Mouse (Mus musculus) CH12.LX (cell line): ENCODE results near the gene Scp2. TPM values are rescaled to one million over a fixed set of nuclear protein-coding genes. Genes with fewer than 3 reads are reported as not detected.

ENCODE experiments used
- DNase-seq: peaks from one replicate; pipeline ENCODE4 v3.0.0-alpha.2; 2013; ENCODE audit errors: extremely low read depth
- H3K27ac ChIP-seq: 2 replicates; pipeline ENCODE4 v1.5.1; 2012; ENCODE audit warnings: low read depth, mild to moderate bottlenecking, control low read depth, moderate library complexity; ENCODE audit not compliant: insufficient read depth
- H3K27me3 ChIP-seq: replicated peaks from 2 replicates; pipeline ENCODE3; 2012; ENCODE audit warnings: inconsistent platforms
- H3K36me3 ChIP-seq, 2 experiments: replicated peaks in 1 of 2; 2 replicates each; pipeline versions ENCODE3 to v1.6.1; 2012; ENCODE audit warnings: inconsistent platforms in 1 of 2, low read length in 1 of 2, mild to moderate bottlenecking in 1 of 2, mixed read lengths in 1 of 2, moderate library complexity in 1 of 2; ENCODE audit not compliant: control insufficient read depth in 1 of 2, insufficient read depth in 1 of 2
- H3K4me1 ChIP-seq, 2 experiments: 2 replicates each; pipeline ENCODE4 v1.6.1; 2012; ENCODE audit warnings: inconsistent platforms in 1 of 2, moderate library complexity in 1 of 2; ENCODE audit not compliant: insufficient read depth in 2 of 2, control insufficient read depth in 1 of 2
- H3K4me2 ChIP-seq: 2 replicates; pipeline ENCODE4 v1.6.1; 2012; ENCODE audit warnings: low read depth, mild to moderate bottlenecking, control low read depth; ENCODE audit not compliant: poor library complexity, insufficient read depth, severe bottlenecking
- H3K4me3 ChIP-seq, 3 experiments: fragments of 150-350 bp in 1 of 3; sonication (generic) in 1 of 3; replicated peaks in 1 of 3; 2 replicates each; pipeline versions ENCODE3 to v1.5.1; 2011 to 2012; ENCODE audit warnings: low read depth in 2 of 3, low read length in 2 of 3, mild to moderate bottlenecking in 2 of 3, moderate library complexity in 2 of 3, control low read depth in 1 of 3, improper control_type of control experiment in 1 of 3, inconsistent platforms in 1 of 3, mixed read lengths in 1 of 3; ENCODE audit not compliant: poor library complexity in 1 of 3
- H3K79me2 ChIP-seq: replicated peaks from 2 replicates; pipeline ENCODE4 v1.6.1; 2012; ENCODE audit warnings: mild to moderate bottlenecking, moderate library complexity; ENCODE audit not compliant: control insufficient read depth, poor library complexity, insufficient read depth, severe bottlenecking; ENCODE audit errors: extremely low read depth
- H3K9ac ChIP-seq: 2 replicates; pipeline ENCODE4 v1.6.1; 2012; ENCODE audit warnings: low read depth, mild to moderate bottlenecking, control low read depth, moderate library complexity; ENCODE audit not compliant: insufficient read depth
- H3K9me3 ChIP-seq: replicated peaks from 2 replicates; pipeline ENCODE3; 2012; ENCODE audit warnings: low read length, inconsistent platforms, mixed read lengths
- BHLHE40 ChIP-seq: IDR thresholded peaks from 2 replicates; pipeline ENCODE4 v1.6.1; 2011; ENCODE audit warnings: mild to moderate bottlenecking, low read depth, low read length, improper control_type of control experiment
- CHD1 ChIP-seq: IDR thresholded peaks from 2 replicates; pipeline ENCODE4 v1.6.1; 2012; ENCODE audit warnings: low read depth, low read length, improper control_type of control experiment, inconsistent platforms
- CHD2 ChIP-seq: IDR thresholded peaks from 2 replicates; pipeline ENCODE4 v1.6.1; 2011; ENCODE audit warnings: low read length, improper control_type of control experiment
- CTCF ChIP-seq, 2 experiments: IDR thresholded peaks in 1 of 2; conservative IDR thresholded peaks in 1 of 2; 2 replicates each; pipeline ENCODE4 v1.5.1; 2011 to 2012; ENCODE audit warnings: low read depth in 2 of 2, low read length in 2 of 2, improper control_type of control experiment in 1 of 2, inconsistent platforms in 1 of 2, mild to moderate bottlenecking in 1 of 2, moderate library complexity in 1 of 2
- ETS1 ChIP-seq: conservative IDR thresholded peaks from 2 replicates; pipeline ENCODE4 v1.6.1; 2012; ENCODE audit warnings: low read depth, mild to moderate bottlenecking, inconsistent platforms, low read length, improper control_type of control experiment, moderate library complexity
- GABPA ChIP-seq: IDR thresholded peaks from 2 replicates; pipeline ENCODE4 v1.6.1; 2012; ENCODE audit warnings: low read depth, low read length, improper control_type of control experiment, inconsistent platforms; ENCODE audit not compliant: insufficient replicate concordance
- HCFC1 ChIP-seq: IDR thresholded peaks from 2 replicates; pipeline ENCODE4 v1.6.1; 2012; ENCODE audit warnings: low read depth, mild to moderate bottlenecking, inconsistent platforms, low read length, improper control_type of control experiment
- IRF4 ChIP-seq: IDR thresholded peaks from 2 replicates; pipeline ENCODE4 v1.6.1; 2014; ENCODE audit warnings: low read depth, mild to moderate bottlenecking, inconsistent platforms, low read length, improper control_type of control experiment
- JUND ChIP-seq: conservative IDR thresholded peaks from 2 replicates; pipeline ENCODE4 v1.6.1; 2011; ENCODE audit warnings: low read depth, low read length, improper control_type of control experiment
- MAFK ChIP-seq: IDR thresholded peaks from 2 replicates; pipeline ENCODE4 v1.6.1; 2011; ENCODE audit warnings: low read length, improper control_type of control experiment; ENCODE audit not compliant: insufficient replicate concordance
- MAX ChIP-seq: IDR thresholded peaks from 2 replicates; pipeline ENCODE4 v1.6.1; 2011; ENCODE audit warnings: low read length, improper control_type of control experiment
- MYC ChIP-seq: IDR thresholded peaks from 2 replicates; pipeline ENCODE4 v1.6.1; 2011; ENCODE audit warnings: low read depth, mild to moderate bottlenecking, improper control_type of control experiment, low read length
- NELFE ChIP-seq: IDR thresholded peaks from 2 replicates; pipeline ENCODE4 v1.6.1; 2011; ENCODE audit warnings: low read depth, low read length, improper control_type of control experiment
- POLR2A ChIP-seq: IDR thresholded peaks from 2 replicates; pipeline ENCODE4 v1.6.1; 2011; ENCODE audit warnings: low read depth, mild to moderate bottlenecking, improper control_type of control experiment, low read length
- RAD21 ChIP-seq: IDR thresholded peaks from 2 replicates; pipeline ENCODE4 v1.6.1; 2011; ENCODE audit warnings: low read depth, mild to moderate bottlenecking, low read length, improper control_type of control experiment, moderate library complexity
- RCOR1 ChIP-seq: conservative IDR thresholded peaks from 2 replicates; pipeline ENCODE4 v1.6.1; 2012; ENCODE audit warnings: low read depth, mild to moderate bottlenecking, inconsistent platforms, low read length, improper control_type of control experiment
- SIN3A ChIP-seq: IDR thresholded peaks from 2 replicates; pipeline ENCODE4 v1.6.1; 2012; ENCODE audit warnings: low read length, improper control_type of control experiment, inconsistent platforms
- SMC3 ChIP-seq: IDR thresholded peaks from 2 replicates; pipeline ENCODE4 v1.6.1; 2011; ENCODE audit warnings: low read depth, low read length, improper control_type of control experiment
- TCF12 ChIP-seq: IDR thresholded peaks from 2 replicates; pipeline ENCODE4 v1.6.1; 2014; ENCODE audit warnings: low read depth, mild to moderate bottlenecking, inconsistent platforms, low read length, improper control_type of control experiment
- UBTF ChIP-seq: IDR thresholded peaks from 2 replicates; pipeline ENCODE4 v1.6.1; 2012; ENCODE audit warnings: low read depth, mild to moderate bottlenecking, inconsistent platforms, low read length, improper control_type of control experiment, moderate library complexity
- USF1 ChIP-seq: IDR thresholded peaks from 2 replicates; pipeline ENCODE4 v1.6.1; 2014; ENCODE audit warnings: low read depth, mild to moderate bottlenecking, inconsistent platforms, low read length, improper control_type of control experiment
- USF2 ChIP-seq: conservative IDR thresholded peaks from 2 replicates; pipeline ENCODE4 v1.6.1; 2011; ENCODE audit warnings: low read depth, low read length, improper control_type of control experiment
- ZKSCAN1 ChIP-seq: IDR thresholded peaks from 2 replicates; pipeline ENCODE4 v1.6.1; 2012; ENCODE audit warnings: low read depth, inconsistent platforms, low read length, improper control_type of control experiment, borderline replicate concordance
- ZMIZ1 ChIP-seq: IDR thresholded peaks from 2 replicates; pipeline ENCODE4 v1.6.1; 2012; ENCODE audit warnings: low read depth, mild to moderate bottlenecking, inconsistent platforms, low read length, improper control_type of control experiment
- ZNF384 ChIP-seq: IDR thresholded peaks from 2 replicates; pipeline ENCODE4 v1.6.1; 2012; ENCODE audit warnings: low read depth, low read length, improper control_type of control experiment, inconsistent platforms
- dilution Hi-C: fragments of 300-500 bp; cut with MboI; formaldehyde crosslinking; loops from 2 replicates; pipeline ENCODE4 v1.14.3; 2020; ENCODE audit warnings: low sequenced_read_pairs; ENCODE audit not compliant: extremely low pct_unique_long_range_greater_than_20kb, extremely low pct_ligation_motif_present
- in situ Hi-C: fragments of 300-500 bp; cut with MboI; formaldehyde crosslinking; loops from 3 replicates; pipeline ENCODE4 v1.14.3; 2019; ENCODE audit warnings: low sequenced_read_pairs, low pct_ligation_motif_present, low pct_unique_long_range_greater_than_20kb, mixed read lengths
- polyA plus RNA-seq: library from polyadenylated mRNA; unstranded; fragments of >175 nt; gene quantifications from 2 replicates; pipeline ENCODE4 v1.2.1, GENCODE M21; 2012; ENCODE audit warnings: low read depth; ENCODE audit not compliant: insufficient read length
- total RNA-seq, 2 experiments: library from RNA; depleted of rRNA; stranded (reverse); fragments of 300-350 nt in 1 of 2; fragments of >200 nt in 1 of 2; gene quantifications; 2 replicates each; pipeline ENCODE4 v1.2.3; 2012 to 2014

Scp2 gene
- total and polyA plus RNA-seq, 3 experiments: 65.0 to 127 (median 97.8) TPM

DNA sequence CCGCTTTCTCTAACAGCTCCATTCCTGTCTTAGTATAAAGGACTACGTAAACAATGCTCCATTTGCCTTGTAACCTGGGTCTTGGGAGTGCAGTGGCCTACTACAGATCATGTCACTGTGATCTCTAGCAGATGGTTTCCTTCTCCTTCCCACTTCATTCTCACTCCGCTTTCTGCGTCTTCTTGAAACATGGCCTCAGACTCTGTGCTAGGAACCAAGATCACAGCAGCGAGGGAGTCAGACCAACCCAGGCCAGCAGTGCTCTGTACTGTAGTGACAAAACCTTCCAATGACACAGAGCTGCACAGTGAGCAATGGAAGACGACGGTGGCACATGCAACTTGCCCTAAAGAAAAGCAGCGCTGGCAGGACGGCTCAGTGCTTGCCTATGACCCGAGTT, 88.9 kb downstream of the Scp2 start:
- no peak overlapping the region for H3K4me2 ChIP-seq
- dilution Hi-C loops: no loop called here

DNA sequence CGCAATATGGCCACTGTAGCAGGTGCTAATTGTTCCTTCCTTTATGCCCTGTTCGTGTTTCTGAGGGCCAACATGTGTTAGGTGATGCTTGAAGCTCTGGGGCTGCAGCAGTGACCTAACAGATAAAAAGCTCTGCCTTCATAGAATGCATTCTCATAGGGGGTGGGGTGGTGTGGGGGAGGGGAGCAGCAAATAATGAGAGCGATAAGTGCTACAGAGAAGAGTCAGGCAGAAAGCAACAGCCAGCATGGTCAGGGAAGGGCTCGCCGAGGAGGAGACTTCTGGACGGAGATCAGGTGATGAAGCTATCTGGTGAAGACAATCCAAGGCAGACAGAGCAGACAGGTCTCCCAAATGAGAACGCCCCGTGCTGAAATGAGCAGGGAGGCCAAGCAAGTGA, 92.1 kb downstream of the Scp2 start:
- no peak overlapping the region for H3K4me3 ChIP-seq
- peaks cover 0 to 6% of the 10 kb centered on the region in 2 experiments; a peak in 1 of 4 replicates for H3K4me1 ChIP-seq
- no peaks in the 10 kb centered on the region for H3K27me3 ChIP-seq
- H3K79me2 ChIP-seq: no peaks in the 10 kb centered on the region
- no peak overlapping the region for H3K27ac ChIP-seq
- H3K36me3 ChIP-seq: peaks cover 44 to 86% of the 10 kb centered on the region in 2 experiments
- H3K9me3 ChIP-seq: no peaks in the 10 kb centered on the region
- H3K9ac ChIP-seq: no peak overlapping the region
- in situ Hi-C loops: no loop called here
- dilution Hi-C loops: no loop called here
- DNase-seq: no peak
- H3K4me2 ChIP-seq: no peak overlapping the region
- TF ChIP-seq CHD2 (no peak), IRF4 (no peak), GABPA (no peak), TCF12 (no peak), ETS1 (no peak), CTCF (conservative IDR thresholded peaks at IDR 0.05 in 1 of 2, IDR thresholded peaks at IDR 0.05 in 1 of 2; ENCODE audit: low read depth in 2 of 2, low read length in 2 of 2) (no peak), MAFK (no peak), MYC (no peak), ZNF384 (no peak), USF1 (no peak), JUND (no peak), RCOR1 (no peak), ZMIZ1 (no peak)
- TF ChIP-seq, all 38 proteins: peak for 0

More for the DNA sequence above, 88.9 kb downstream of the Scp2 start:
- H3K9me3 ChIP-seq: no peaks in the 10 kb centered on the region
- H3K9ac ChIP-seq: no peak overlapping the region
- in situ Hi-C loops: no loop called here
- peaks cover 13 to 30% of the 10 kb centered on the region in 2 experiments for H3K4me1 ChIP-seq
- no peak overlapping the region for H3K4me3 ChIP-seq
- no peaks in the 10 kb centered on the region for H3K27me3 ChIP-seq
- no peak for DNase-seq
- H3K79me2 ChIP-seq: no peaks in the 10 kb centered on the region
- peaks cover 30 to 86% of the 10 kb centered on the region in 2 experiments for H3K36me3 ChIP-seq
- no peak overlapping the region for H3K27ac ChIP-seq
- no peak for TF ChIP-seq SIN3A
- no peak for TF ChIP-seq POLR2A
- TF ChIP-seq ZNF384: no peak
- TF ChIP-seq GABPA: no peak
- TF ChIP-seq USF2: no peak
- no peak for TF ChIP-seq CTCF (conservative IDR thresholded peaks at IDR 0.05 in 1 of 2, IDR thresholded peaks at IDR 0.05 in 1 of 2; ENCODE audit: low read depth in 2 of 2, low read length in 2 of 2)
- TF ChIP-seq HCFC1: no peak
- TF ChIP-seq CHD2: no peak
- TF ChIP-seq ETS1: no peak
- TF ChIP-seq UBTF: no peak
- TF ChIP-seq BHLHE40: no peak
- TF ChIP-seq MYC: no peak
- TF ChIP-seq TCF12: no peak
- no peak for TF ChIP-seq SMC3
- TF ChIP-seq ZKSCAN1: no peak
- TF ChIP-seq RAD21: no peak
- TF ChIP-seq NELFE: no peak
- no peak for TF ChIP-seq CHD1
- TF ChIP-seq MAX: no peak
- TF ChIP-seq USF1: no peak
